Mouse (Mus musculus) MEL (cell line): ENCODE data around the gene Poc1a. TPM values are rescaled to one million over a fixed set of nuclear protein-coding genes. Genes with fewer than 3 reads are reported as not detected.

Experiments
- DNase-seq: peaks from one replicate; pipeline ENCODE4 v3.0.0; 2011; ENCODE audit warnings: low read depth, low spot score
- H3K27ac ChIP-seq: 2 replicates; pipeline ENCODE4 v1.5.1; 2012; ENCODE audit warnings: low read depth, mild to moderate bottlenecking, control low read depth, low read length, moderate library complexity; ENCODE audit not compliant: control insufficient read depth
- H3K27me3 ChIP-seq, 2 experiments: fragments of 150-350 bp in 1 of 2; sonication (generic) in 1 of 2; 2 replicates each; pipeline ENCODE4 v1.6.1; 2012; ENCODE audit warnings: low read length in 2 of 2, mild to moderate bottlenecking in 2 of 2, improper control_type of control experiment in 1 of 2, moderate library complexity in 1 of 2; ENCODE audit not compliant: insufficient read depth in 2 of 2, control insufficient read depth in 1 of 2
- H3K36me3 ChIP-seq, 2 experiments: 2 replicates each; pipeline ENCODE4 v1.6.1; 2012 to 2014; ENCODE audit warnings: low read length in 2 of 2, improper control_type of control experiment in 1 of 2, inconsistent platforms in 1 of 2, mild to moderate bottlenecking in 1 of 2; ENCODE audit not compliant: insufficient read depth in 2 of 2, control insufficient read depth in 1 of 2
- H3K4me1 ChIP-seq, 2 experiments: fragments of 150-350 bp in 1 of 2; sonication (generic) in 1 of 2; 2 replicates each; pipeline ENCODE4 v1.6.1; 2012; ENCODE audit warnings: low read length in 2 of 2, improper control_type of control experiment in 1 of 2, mild to moderate bottlenecking in 1 of 2; ENCODE audit not compliant: insufficient read depth in 2 of 2, control insufficient read depth in 1 of 2
- H3K4me3 ChIP-seq, 2 experiments: fragments of 150-350 bp in 1 of 2; sonication (generic) in 1 of 2; 2 replicates each; pipeline ENCODE4 v1.5.1; 2012; ENCODE audit warnings: low read depth in 2 of 2, low read length in 2 of 2, mild to moderate bottlenecking in 2 of 2, moderate library complexity in 2 of 2, control low read depth in 1 of 2, improper control_type of control experiment in 1 of 2; ENCODE audit not compliant: control insufficient read depth in 1 of 2, insufficient read depth in 1 of 2
- H3K79me2 ChIP-seq: 2 replicates; pipeline ENCODE4 v1.6.1; 2012; ENCODE audit warnings: mild to moderate bottlenecking, low read length, moderate library complexity; ENCODE audit not compliant: control insufficient read depth, poor library complexity, insufficient read depth
- H3K9ac ChIP-seq: 2 replicates; pipeline ENCODE4 v1.6.1; 2012; ENCODE audit warnings: low read depth, mild to moderate bottlenecking, control low read depth, low read length, moderate library complexity; ENCODE audit not compliant: control insufficient read depth, poor library complexity, severe bottlenecking
- H3K9me3 ChIP-seq: fragments of 150-350 bp; sonication (generic); replicated peaks from 2 replicates; pipeline ENCODE4 v1.6.1; 2012; ENCODE audit warnings: mild to moderate bottlenecking, low read length, improper control_type of control experiment, moderate library complexity; ENCODE audit not compliant: insufficient read depth
- CHD2 ChIP-seq: IDR thresholded peaks from 2 replicates; pipeline ENCODE4 v1.6.1; 2011; ENCODE audit warnings: low read length, improper control_type of control experiment
- ELF1 ChIP-seq: IDR thresholded peaks from 2 replicates; pipeline ENCODE4 v1.6.1; 2014; ENCODE audit warnings: low read depth, mild to moderate bottlenecking, inconsistent platforms, low read length, improper control_type of control experiment, moderate library complexity
- GATA1 ChIP-seq: IDR thresholded peaks from 2 replicates; pipeline ENCODE4 v1.6.1; 2011; ENCODE audit warnings: low read depth, low read length, improper control_type of control experiment
- JUND ChIP-seq: IDR thresholded peaks from 2 replicates; pipeline ENCODE4 v1.6.1; 2011; ENCODE audit warnings: low read depth, mild to moderate bottlenecking, improper control_type of control experiment, low read length
- KAT2A ChIP-seq: conservative IDR thresholded peaks from 2 replicates; pipeline ENCODE4 v1.6.1; 2012; ENCODE audit warnings: low read depth, low read length, improper control_type of control experiment, inconsistent platforms
- MAFK ChIP-seq: IDR thresholded peaks from 2 replicates; pipeline ENCODE4 v1.6.1; 2011; ENCODE audit warnings: low read depth, mild to moderate bottlenecking, low read length, improper control_type of control experiment, borderline replicate concordance
- MEF2A ChIP-seq: IDR thresholded peaks from 2 replicates; pipeline ENCODE4 v1.6.1; 2014; ENCODE audit warnings: low read depth, mild to moderate bottlenecking, inconsistent platforms, low read length, improper control_type of control experiment; ENCODE audit not compliant: poor library complexity, insufficient replicate concordance, severe bottlenecking; ENCODE audit errors: extremely low read depth
- NELFE ChIP-seq: IDR thresholded peaks from 2 replicates; pipeline ENCODE4 v1.6.1; 2011; ENCODE audit warnings: low read depth, low read length, improper control_type of control experiment
- NRF1 ChIP-seq: IDR thresholded peaks from 2 replicates; pipeline ENCODE4 v1.6.1; 2014; ENCODE audit warnings: low read depth, mild to moderate bottlenecking, inconsistent platforms, low read length, improper control_type of control experiment, moderate library complexity; ENCODE audit not compliant: poor library complexity, insufficient read depth, severe bottlenecking
- RAD21 ChIP-seq: IDR thresholded peaks from 2 replicates; pipeline ENCODE4 v1.6.1; 2011; ENCODE audit warnings: mild to moderate bottlenecking, low read depth, low read length, improper control_type of control experiment
- RCOR1 ChIP-seq: IDR thresholded peaks from 2 replicates; pipeline ENCODE4 v1.6.1; 2012; ENCODE audit warnings: low read depth, mild to moderate bottlenecking, inconsistent platforms, low read length, improper control_type of control experiment
- SIN3A ChIP-seq: IDR thresholded peaks from 2 replicates; pipeline ENCODE4 v1.6.1; 2012; ENCODE audit warnings: low read length, improper control_type of control experiment, inconsistent platforms
- TCF12 ChIP-seq: IDR thresholded peaks from 2 replicates; pipeline ENCODE4 v1.6.1; 2014; ENCODE audit warnings: low read depth, mild to moderate bottlenecking, inconsistent platforms, low read length, improper control_type of control experiment, moderate library complexity
- UBTF ChIP-seq: IDR thresholded peaks from 2 replicates; pipeline ENCODE4 v1.6.1; 2012; ENCODE audit warnings: low read depth, mild to moderate bottlenecking, inconsistent platforms, low read length, improper control_type of control experiment, moderate library complexity, borderline replicate concordance; ENCODE audit not compliant: insufficient read depth
- ZKSCAN1 ChIP-seq: IDR thresholded peaks from 2 replicates; pipeline ENCODE4 v1.6.1; 2012; ENCODE audit warnings: low read depth, mild to moderate bottlenecking, inconsistent platforms, low read length, improper control_type of control experiment, moderate library complexity
- ZMIZ1 ChIP-seq: IDR thresholded peaks from 2 replicates; pipeline ENCODE4 v1.6.1; 2012; ENCODE audit warnings: low read depth, mild to moderate bottlenecking, inconsistent platforms, low read length, improper control_type of control experiment, moderate library complexity
- ZNF384 ChIP-seq: IDR thresholded peaks from 2 replicates; pipeline ENCODE4 v1.6.1; 2012; ENCODE audit warnings: low read depth, mild to moderate bottlenecking, inconsistent platforms, low read length, improper control_type of control experiment
- polyA plus RNA-seq, 2 experiments: library from polyadenylated mRNA; stranded (reverse) in 1 of 2; unstranded in 1 of 2; fragments of >175 nt in 1 of 2; fragments of >200 nt in 1 of 2; gene quantifications; 2 replicates each; pipeline versions ENCODE4 v1.2.1 to v1.2.4; 2012; ENCODE audit warnings: low replicate concordance in 2 of 2, low read depth in 1 of 2; ENCODE audit not compliant: insufficient read length in 2 of 2, insufficient read depth in 1 of 2, missing spikeins in 1 of 2
- total RNA-seq: library from RNA; depleted of rRNA; stranded (reverse); fragments of 300-350 nt; gene quantifications from 2 replicates; pipeline ENCODE4 v1.2.3, GENCODE M21; 2012

Poc1a gene
- total and polyA plus RNA-seq, 3 experiments = 33.8 to 41.3 TPM; not detected in 1

- Histone ChIP-seq H3K27ac (no peak overlapping the region), H3K4me1 (no peaks in the 10 kb centered on the region), H3K4me3 (no peak overlapping the region), H3K9me3 (no peaks in the 10 kb centered on the region), H3K27me3 (peaks cover 0 to 3% of the 10 kb centered on the region in 2 experiments; a peak in 2 of 4 replicates), H3K9ac (no peak overlapping the region), H3K36me3 (no peaks in the 10 kb centered on the region), H3K79me2 (no peaks in the 10 kb centered on the region)
- no peak for DNase-seq
- TF ChIP-seq GATA1 (no peak), UBTF (no peak), TCF12 (no peak), ZNF384 (no peak), ZMIZ1 (no peak), RAD21 (no peak), RCOR1 (no peak), NRF1 (no peak), MEF2A (no peak)
These were observed 13.8 kb upstream of the Poc1a start for GRCm38 (mm10) chr9:106266936-106267657.

- no peak overlapping the region for H3K9ac ChIP-seq
- no peak overlapping the region for H3K4me3 ChIP-seq
- no peaks in the 10 kb centered on the region for H3K9me3 ChIP-seq
- no peaks in the 10 kb centered on the region for H3K79me2 ChIP-seq
- H3K27ac ChIP-seq = no peak overlapping the region
- no peaks in the 10 kb centered on the region for H3K4me1 ChIP-seq
- H3K27me3 ChIP-seq = no peaks in the 10 kb centered on the region; a peak in 1 of 4 replicates
- no peaks in the 10 kb centered on the region for H3K36me3 ChIP-seq
- TF ChIP-seq UBTF (no peak), MEF2A (no peak), ZKSCAN1 (no peak), CHD2 (no peak), SIN3A (no peak), RAD21 (no peak), JUND (no peak), MAFK (no peak), ELF1 (no peak), NELFE (no peak), KAT2A (no peak)
- no peak for DNase-seq
These were observed 12.4 kb upstream of the Poc1a start for GRCm38 (mm10) chr9:106268421-106268820.
